Mouse (Mus musculus) embryo, embryonic 11 days (tissue): ENCODE measurements around the gene Donson.
"Not testable (repeated sequence)": the region's sequence is repeated elsewhere in the genome, so short reads cannot be mapped to it uniquely, and the experiment has no call there.

Experiments
- DNase-seq: peaks from one replicate; pipeline ENCODE4 v3.0.0-alpha.2; 2015

Gene Donson

GRCm38 (mm10) chr16:91688023-91688618 lies 449 bp downstream of the Donson start:
- DNase-seq, result no peak

- no peak for DNase-seq
Measured at GRCm38 (mm10) chr16:91686369-91686768, 2.2 kb downstream of the Donson start.

- DNase-seq, result no peak
Measured at GRCm38 (mm10) chr16:91685526-91685925, 3.0 kb downstream of the Donson start.

GRCm38 (mm10) chr16:91680656-91681055 lies 7.9 kb downstream of the Donson start:
- DNase-seq, result no peak

- no peak for DNase-seq
Measured at GRCm38 (mm10) chr16:91678147-91678911, 10.2 kb downstream of the Donson start.

- DNase-seq, result no peak
Measured at GRCm38 (mm10) chr16:91674500-91674899, 14.1 kb downstream of the Donson start.

GRCm38 (mm10) chr16:91663795-91664194 lies 24.8 kb downstream of the Donson start:
- DNase-seq, result no peak

- no peak for DNase-seq
Measured at GRCm38 (mm10) chr16:91662336-91662735, 26.2 kb downstream of the Donson start.

GRCm38 (mm10) chr16:91661397-91661796 lies 27.2 kb downstream of the Donson start:
- no peak for DNase-seq

GRCm38 (mm10) chr16:91659798-91660197 lies 28.8 kb downstream of the Donson start:
- no peak for DNase-seq

GRCm38 (mm10) chr16:91658471-91658870 lies 30.1 kb downstream of the Donson start:
- DNase-seq, result no peak

- DNase-seq, result no peak
Measured at GRCm38 (mm10) chr16:91657285-91657684, 31.3 kb downstream of the Donson start.

- no peak for DNase-seq
Measured at GRCm38 (mm10) chr16:91655285-91655684, 33.3 kb downstream of the Donson start.

GRCm38 (mm10) chr16:91652191-91652590 lies 36.4 kb downstream of the Donson start:
- no peak for DNase-seq

- DNase-seq, result no peak
Measured at GRCm38 (mm10) chr16:91649781-91650180, 38.8 kb downstream of the Donson start.

- DNase-seq, result no peak
Measured at GRCm38 (mm10) chr16:91649246-91649645, 39.3 kb downstream of the Donson start.

GRCm38 (mm10) chr16:91648220-91648550 lies 40.4 kb downstream of the Donson start:
- peak; percentile 87 for DNase-seq

GRCm38 (mm10) chr16:91647461-91648219 lies 40.9 kb downstream of the Donson start, which contains the start of gene Son:
Gene Son, plus strand, starts transcription at chr16:91647506.
- DNase-seq, result peak; percentile 98

GRCm38 (mm10) chr16:91646681-91647419 lies 41.7 kb downstream of the Donson start, which contains the start of gene Gart:
Gene Gart, minus strand, starts transcription at chr16:91646952.
- DNase-seq, result peak; percentile 96

- DNase-seq, result peak; percentile 40
Measured at GRCm38 (mm10) chr16:91645995-91646602, 42.5 kb downstream of the Donson start.

GRCm38 (mm10) chr16:91645420-91645819 lies 43.1 kb downstream of the Donson start:
- not testable (repeated sequence) for DNase-seq

- DNase-seq, result no peak
Measured at GRCm38 (mm10) chr16:91644901-91645300, 43.7 kb downstream of the Donson start.

- no peak for DNase-seq
Measured at GRCm38 (mm10) chr16:91640171-91640570, 48.4 kb downstream of the Donson start.
